Mouse (Mus musculus) CD4-positive, CD25-positive, alpha-beta regulatory T cell, adult 4 months (primary cell): ENCODE measurements around the gene Stk32b. TPM values are rescaled to one million over a fixed set of nuclear protein-coding genes. Genes with fewer than 3 reads are reported as not detected.

Source experiments
- ATAC-seq: one replicate; pipeline ENCODE4 v1.8.0; 2017
- polyA plus RNA-seq, 2 experiments: library from polyadenylated mRNA; unstranded; fragments of 100-300 nt; shearing (Covaris generic); gene quantifications; one replicate each; pipeline ENCODE4 v1.2.1; 2017

The Stk32b gene
- polyA plus RNA-seq, 2 experiments from 2014 or later, result not detected

DNA sequence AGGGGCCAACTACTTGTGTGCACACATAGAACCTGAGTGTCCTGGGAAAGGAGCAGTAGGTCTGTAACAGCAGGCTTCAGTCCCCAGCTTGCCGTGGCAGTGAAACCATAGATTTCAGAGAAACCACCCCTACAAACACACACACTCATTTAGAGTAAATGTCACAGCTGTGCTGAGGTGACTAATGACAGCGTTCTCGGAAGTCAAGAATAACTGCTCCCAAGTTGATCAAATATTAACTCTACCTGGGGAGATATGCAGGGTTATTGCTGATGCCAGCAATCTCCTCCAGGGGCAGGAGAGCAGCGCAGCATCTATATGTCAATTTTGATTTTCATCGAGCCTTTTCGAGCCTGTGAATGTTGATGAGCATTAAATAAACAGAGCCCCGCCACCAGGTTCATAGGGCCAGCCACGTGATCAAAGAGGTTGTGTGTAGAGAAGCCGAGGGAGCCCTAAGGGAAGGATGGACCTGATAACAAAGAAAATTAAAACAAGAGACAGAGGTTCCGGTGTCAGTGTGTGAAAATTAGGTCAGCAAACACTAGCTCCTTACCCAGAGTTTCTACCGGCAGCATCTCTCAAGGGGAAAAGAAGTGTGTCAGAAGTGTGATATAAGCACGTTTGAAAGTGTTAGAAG lies 210.0 kb downstream of the Stk32b start:
- no peak for ATAC-seq

DNA sequence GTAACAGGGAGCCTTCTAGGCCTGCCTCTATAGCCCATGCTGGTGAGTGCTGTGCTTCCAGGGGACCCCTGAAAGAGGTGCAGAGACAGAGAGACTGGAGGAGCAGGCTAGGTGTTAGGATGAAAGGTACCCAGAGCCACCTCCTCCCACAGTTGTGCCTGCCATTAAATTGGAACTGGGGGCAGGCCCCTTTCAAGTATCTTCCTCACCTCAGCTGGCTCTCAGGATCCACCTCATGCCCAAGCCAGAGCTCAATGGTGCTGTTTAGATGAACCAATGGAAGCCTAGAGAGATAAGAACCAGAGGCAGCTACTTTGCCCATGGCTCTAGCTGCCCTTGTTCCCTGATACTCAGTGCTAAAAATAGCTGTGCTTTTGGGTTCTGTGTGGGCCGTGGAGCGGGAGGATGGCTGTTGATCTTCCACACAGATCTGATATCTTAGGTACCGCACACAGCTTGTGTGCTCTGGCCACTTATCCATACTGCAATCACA lies 221.9 kb downstream of the Stk32b start:
- no peak for ATAC-seq

DNA sequence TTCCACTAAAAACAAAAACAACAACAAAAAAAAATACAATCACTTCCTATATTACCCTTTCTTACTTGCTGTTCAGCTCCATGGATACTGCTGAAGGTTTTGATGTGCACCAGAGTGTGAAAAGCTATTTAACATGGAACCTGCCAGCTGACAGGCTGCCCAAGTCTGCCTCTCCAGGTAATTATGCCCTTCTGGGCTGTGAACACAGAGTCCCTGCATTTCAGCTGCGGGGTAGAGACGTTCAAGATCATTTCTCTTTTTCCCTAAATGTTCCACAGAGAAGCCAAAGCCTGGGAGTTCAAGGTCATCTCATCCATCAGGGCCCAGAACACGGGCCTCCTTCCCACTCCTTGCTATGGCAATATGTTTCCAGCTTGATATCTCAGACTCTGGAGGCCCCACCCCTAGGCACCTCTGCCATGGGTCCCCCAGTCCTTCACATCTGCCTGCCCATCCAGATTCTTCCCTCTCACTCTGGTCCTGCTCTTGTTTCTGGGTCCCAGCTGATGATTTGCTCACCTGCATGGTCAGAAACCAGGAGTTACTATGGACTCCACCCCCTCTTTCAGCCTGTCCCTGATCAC lies 244.9 kb downstream of the Stk32b start:
- ATAC-seq, result no peak

DNA sequence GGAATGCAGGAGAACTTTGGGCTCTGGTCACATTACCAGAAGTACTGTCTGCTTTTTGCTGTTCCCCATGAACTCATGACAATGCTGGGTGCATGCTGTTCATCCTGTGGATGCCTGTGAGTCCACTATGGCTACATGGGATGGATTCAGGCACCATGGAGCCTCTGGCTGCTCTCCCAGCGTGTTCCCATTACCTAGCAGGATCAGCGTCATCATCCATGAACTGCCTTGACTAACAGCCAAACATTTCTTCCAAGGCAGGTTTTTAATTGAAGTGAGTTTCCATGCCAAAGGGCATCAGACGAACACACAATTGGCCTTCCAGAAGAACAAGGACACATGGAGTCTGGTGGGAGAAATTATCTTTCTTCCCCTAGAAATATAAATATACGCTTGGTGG lies 245.4 kb downstream of the Stk32b start:
- no peak for ATAC-seq

DNA sequence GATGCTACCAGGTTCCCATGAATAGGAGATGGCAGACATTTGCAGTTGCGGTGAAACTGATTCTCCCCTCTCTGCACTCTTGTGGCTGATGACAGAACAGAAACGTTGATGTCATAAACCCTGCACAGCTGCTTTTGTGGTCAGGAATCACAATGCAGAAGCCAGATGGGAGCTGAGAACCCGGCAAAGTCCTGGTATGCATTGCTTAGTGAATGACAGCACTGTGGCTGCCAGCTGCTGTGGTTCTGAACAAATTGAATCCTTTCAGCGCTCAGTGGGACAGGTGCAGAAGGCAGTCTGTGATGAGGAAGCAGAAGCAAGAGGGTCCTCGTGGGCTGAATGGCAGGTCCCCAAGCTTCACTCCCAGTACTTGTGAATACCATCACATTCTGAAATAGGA lies 247.9 kb downstream of the Stk32b start:
- no peak for ATAC-seq

DNA sequence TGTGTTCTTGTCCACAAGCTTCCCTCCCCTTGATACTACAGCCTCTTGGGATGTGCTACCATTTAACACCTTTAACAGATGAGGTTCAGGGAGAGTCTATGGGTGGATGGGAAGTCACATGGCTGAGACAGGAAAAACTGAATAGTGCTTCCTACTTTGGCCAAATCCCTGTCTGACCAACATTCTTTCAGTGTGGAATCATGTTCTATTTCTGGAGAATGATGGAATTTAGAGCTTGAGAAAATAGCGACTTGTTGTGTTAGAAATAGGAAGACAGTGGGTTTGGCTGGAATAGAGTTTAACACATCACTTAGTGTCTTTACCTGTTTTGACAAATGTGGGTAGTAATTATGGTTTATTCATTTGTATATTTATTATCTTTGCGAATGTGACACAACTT lies 249.3 kb downstream of the Stk32b start:
- ATAC-seq, result no peak

- no peak for ATAC-seq
These were observed 251.5 kb downstream of the Stk32b start for GRCm38 (mm10) chr5:37465461-37465860.

DNA sequence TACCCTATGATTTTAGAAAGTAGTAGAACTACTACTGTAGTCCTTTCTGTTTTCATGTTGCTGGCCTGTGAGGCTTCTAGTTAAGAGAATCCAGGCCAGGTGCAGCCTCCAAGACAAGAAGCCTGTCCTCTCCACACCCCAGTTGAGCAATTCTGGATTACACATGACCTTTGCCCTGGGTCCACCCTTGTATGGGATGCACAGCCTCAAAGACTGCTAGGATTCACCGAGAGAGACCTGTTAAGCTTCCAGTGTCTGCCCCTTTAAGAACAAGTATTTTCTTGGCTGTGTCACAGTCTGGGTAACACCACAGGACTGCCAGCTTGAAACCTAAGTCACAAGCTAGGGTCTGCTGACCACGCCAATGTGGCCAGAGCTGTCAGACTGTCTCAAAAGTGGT lies 258.7 kb downstream of the Stk32b start:
- ATAC-seq, result no peak

DNA sequence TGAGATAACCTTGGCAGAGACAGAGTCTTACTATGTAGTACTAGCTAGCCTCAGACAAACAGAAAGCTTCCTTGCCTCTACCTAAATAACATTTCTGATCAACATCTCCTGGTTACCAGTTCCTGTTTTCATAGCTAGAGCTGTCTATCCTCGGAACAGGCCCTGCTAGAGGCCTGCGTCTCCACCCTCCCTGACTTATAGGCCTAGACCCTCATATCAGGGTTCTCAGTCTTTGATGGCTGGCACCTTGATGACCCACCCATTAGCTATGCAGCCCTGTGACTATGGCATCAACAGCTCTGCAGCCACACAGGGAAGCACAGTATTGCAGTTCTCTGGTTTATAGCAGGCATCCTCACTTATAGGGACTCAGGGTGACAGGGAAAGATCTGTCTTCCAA lies 259.1 kb downstream of the Stk32b start:
- no peak for ATAC-seq

- ATAC-seq, result no peak
These were observed 259.8 kb downstream of the Stk32b start for GRCm38 (mm10) chr5:37457191-37457590.

DNA sequence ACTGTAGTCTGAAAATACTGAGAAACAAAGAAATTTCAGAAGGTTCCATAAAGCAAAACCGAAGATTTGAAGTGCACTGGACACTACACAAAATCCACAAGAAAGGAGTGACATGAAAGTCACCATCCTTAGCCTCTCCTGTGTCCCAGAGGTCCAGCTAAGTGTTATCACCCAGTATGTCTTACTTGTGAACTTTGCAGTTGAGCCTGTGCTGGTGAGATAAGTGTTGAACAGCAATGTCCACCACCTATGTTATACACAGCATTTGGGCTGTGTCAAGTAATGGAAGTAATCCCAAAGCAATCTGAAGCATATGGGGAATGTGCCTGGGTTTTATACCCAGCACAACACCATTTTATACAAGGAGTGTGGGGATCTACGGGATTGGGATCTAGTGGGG lies 260.4 kb downstream of the Stk32b start:
- no peak for ATAC-seq

- no peak for ATAC-seq
These were observed 269.4 kb downstream of the Stk32b start for GRCm38 (mm10) chr5:37447546-37447945.

DNA sequence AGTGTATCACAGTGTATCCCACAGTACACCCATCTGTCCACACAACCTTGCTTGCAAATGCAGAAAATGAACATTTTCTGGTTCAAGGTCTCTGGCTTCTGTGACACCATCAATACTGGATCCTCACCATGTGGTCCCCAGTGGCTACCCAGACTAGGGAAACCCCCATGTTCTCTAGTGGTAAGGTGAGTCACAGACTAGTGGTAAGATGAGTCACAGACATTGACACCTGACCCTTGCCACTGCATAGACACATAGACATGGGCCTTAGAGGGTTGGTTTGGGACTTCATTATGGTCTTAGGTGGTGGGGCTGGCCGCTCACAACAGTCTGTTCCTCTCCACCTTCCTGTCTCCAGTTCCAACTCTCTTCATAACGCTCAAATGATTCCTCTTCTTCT lies 274.2 kb downstream of the Stk32b start:
- no peak for ATAC-seq

GRCm38 (mm10) chr5:37435417-37435816 lies 281.6 kb downstream of the Stk32b start:
- no peak for ATAC-seq

- ATAC-seq, result no peak
These were observed 289.8 kb downstream of the Stk32b start for GRCm38 (mm10) chr5:37427210-37427609.

DNA sequence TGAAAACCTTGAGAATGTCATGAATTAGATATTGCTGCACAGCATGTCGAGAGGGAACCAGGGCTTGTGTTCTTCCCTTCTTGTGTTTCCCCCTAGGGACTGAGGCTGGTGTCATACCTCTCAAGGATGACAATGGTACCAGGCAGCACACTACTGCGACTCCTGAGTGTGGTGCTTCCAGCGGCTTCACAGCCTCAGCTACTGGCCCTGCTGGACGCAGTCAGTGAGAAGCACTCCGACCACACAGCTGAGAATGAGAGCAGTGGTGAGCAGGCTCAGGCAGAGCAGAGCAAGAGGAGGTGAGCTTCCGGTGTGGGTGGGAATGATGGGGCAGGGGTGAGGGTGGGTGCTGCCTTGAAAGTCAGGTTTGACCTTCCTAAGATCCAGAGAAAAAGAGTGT lies 297.9 kb downstream of the Stk32b start:
- ATAC-seq, result no peak

Other genes starting within 250 kb of the Stk32b start
- gene Cytl1, start 18.3 kb upstream of the Stk32b start, polyA plus RNA-seq, result not detected
- gene Msx1, start 107.4 kb upstream of the Stk32b start, polyA plus RNA-seq, result not detected